Mouse (Mus musculus) adipocyte (in vitro differentiated cells): ENCODE data around the gene Ano6.

Source experiments
- DNase-seq: peaks from one replicate; pipeline ENCODE4 v3.0.0-alpha.2; 2016; ENCODE audit warnings: low spot score

The Ano6 gene

GRCm38 (mm10) chr15:95856684-95857595 is 66.3 kb downstream of the Ano6 start:
- DNase-seq = no peak

- DNase-seq = no peak
Observed at GRCm38 (mm10) chr15:95858876-95859655, 68.4 kb downstream of the Ano6 start.

GRCm38 (mm10) chr15:95863865-95864660 is 73.4 kb downstream of the Ano6 start:
- DNase-seq = no peak

GRCm38 (mm10) chr15:95865311-95866100 is 74.9 kb downstream of the Ano6 start:
- no peak for DNase-seq

- DNase-seq = no peak
Observed at GRCm38 (mm10) chr15:95868172-95868571, 77.5 kb downstream of the Ano6 start.

- no peak for DNase-seq
Observed at GRCm38 (mm10) chr15:95869611-95870010, 79.0 kb downstream of the Ano6 start.

GRCm38 (mm10) chr15:95871631-95872030 is 81.0 kb downstream of the Ano6 start:
- DNase-seq = no peak

GRCm38 (mm10) chr15:95872447-95872846 is 81.8 kb downstream of the Ano6 start:
- DNase-seq = no peak

GRCm38 (mm10) chr15:95873276-95873675 is 82.6 kb downstream of the Ano6 start:
- DNase-seq = no peak

- DNase-seq = no peak
Observed at GRCm38 (mm10) chr15:95874216-95874615, 83.6 kb downstream of the Ano6 start.

- no peak for DNase-seq
Observed at GRCm38 (mm10) chr15:95874726-95875125, 84.1 kb downstream of the Ano6 start.

- DNase-seq = no peak
Observed at GRCm38 (mm10) chr15:95875898-95876297, 85.3 kb downstream of the Ano6 start.

GRCm38 (mm10) chr15:95880616-95881151 is 90.0 kb downstream of the Ano6 start:
- no peak for DNase-seq

GRCm38 (mm10) chr15:95882436-95882835 is 91.8 kb downstream of the Ano6 start:
- no peak for DNase-seq

GRCm38 (mm10) chr15:95883559-95883958 is 92.9 kb downstream of the Ano6 start:
- DNase-seq = no peak

GRCm38 (mm10) chr15:95884658-95885620 is 94.3 kb downstream of the Ano6 start:
- DNase-seq = no peak

GRCm38 (mm10) chr15:95885953-95886820 is 95.5 kb downstream of the Ano6 start:
- DNase-seq = peak; percentile 65

- DNase-seq = peak; percentile 67
Observed at GRCm38 (mm10) chr15:95887365-95887764, 96.7 kb downstream of the Ano6 start.

GRCm38 (mm10) chr15:95888556-95888955 is 97.9 kb downstream of the Ano6 start:
- no peak for DNase-seq
